Mouse (Mus musculus) cerebellum, adult 11-12 months (tissue): ENCODE measurements around the gene Samd4b.
"Not testable (repeated sequence)": the region's sequence is repeated elsewhere in the genome, so short reads cannot be mapped to it uniquely, and the experiment has no call there.

ENCODE experiments used
- DNase-seq: peaks from one replicate; pipeline ENCODE4 v3.0.0; 2022

The Samd4b gene

GRCm38 (mm10) chr7:28393272-28393951, 204.5 kb downstream of the Samd4b start:
- DNase-seq = no peak

DNA sequence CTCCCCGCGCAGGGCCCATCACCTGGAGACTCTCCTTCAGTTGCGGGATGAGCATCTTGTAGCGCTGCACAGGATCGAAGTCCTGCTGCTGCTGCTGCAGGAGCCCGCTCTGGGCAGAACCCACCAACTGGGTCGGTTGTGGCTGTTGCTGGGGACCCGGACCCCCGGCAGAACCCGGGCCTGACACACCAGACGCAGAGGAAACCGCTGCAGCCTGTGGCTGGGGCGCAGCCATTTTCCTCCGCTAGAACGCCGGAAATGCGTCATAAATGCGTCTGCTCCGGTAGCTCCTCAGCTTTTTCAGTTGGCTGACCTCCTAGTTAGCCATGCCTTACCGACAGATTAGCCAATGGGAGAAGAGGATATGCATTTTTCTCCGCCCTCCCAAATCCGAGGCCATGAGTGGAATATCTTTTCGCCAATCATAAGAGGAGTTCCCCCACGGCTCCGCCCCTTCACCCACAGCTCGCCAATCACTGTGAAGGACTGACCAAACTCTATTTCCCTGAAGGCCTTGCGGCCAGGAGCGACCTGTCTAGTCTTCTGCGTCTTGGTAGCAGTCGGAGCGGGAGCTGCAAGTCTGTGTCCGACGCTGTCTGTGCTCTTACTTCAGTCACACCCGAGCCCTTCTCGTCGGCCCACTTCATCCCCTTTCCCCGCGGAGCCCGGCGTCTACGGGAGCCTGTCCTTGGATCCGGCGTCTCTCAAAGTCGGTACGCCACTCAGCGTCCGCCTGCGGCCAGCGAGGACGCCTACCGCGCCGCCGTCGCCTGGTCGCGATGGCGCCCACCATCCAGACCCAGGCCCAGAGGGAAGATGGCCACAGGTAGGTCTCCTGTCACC, 205.3 kb downstream of the Samd4b start, which contains the start of the genes Med29 and Paf1:
Gene Med29 (minus strand): TSS at position 280 of the 843 bp plus-strand sequence.
Gene Paf1 (plus strand): TSS at position 523 of the 843 bp plus-strand sequence.
- DNase-seq = peak; percentile 99

- DNase-seq = no peak
These were observed 207.6 kb downstream of the Samd4b start for GRCm38 (mm10) chr7:28390331-28390730.

DNA sequence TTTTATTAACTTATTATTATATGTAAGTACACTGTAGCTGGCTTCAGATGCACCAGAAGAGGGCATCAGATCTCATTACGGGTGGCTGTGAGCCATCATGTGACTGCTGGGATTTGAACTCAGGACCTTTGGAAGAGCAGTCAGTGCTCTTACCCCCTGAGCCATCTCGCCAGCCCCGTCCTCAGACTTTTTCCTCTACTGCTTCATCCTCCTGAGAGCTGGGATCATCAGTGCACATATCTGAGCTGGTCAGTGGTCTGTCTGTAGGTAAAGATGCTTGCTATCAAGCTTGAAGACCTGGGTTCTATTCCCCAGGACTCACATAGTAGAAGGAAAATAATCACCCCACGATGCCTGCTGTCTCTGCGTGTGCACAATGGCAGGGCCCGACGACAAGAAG, 210.6 kb downstream of the Samd4b start:
- not testable (repeated sequence) for DNase-seq

DNA sequence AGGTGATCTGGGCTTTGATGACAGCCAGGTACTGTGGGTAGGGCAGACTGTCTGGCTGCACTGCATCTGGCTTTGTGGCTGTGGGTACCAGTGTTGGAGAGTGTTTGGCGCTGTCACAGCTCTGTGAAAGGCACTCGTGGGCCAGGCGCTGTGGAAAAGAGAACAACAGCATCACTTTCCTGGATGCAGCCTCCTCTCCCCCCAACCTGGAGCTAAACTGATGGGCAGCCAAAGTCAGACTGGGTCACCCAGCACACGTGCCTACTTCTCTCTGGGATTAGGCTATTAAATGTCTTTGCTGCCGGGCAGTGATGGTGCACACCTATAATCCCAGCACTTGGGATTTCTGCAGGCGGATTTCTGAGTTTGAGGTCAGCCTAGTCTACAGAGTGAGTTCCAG, 211.1 kb downstream of the Samd4b start:
- DNase-seq = not testable (repeated sequence)

DNA sequence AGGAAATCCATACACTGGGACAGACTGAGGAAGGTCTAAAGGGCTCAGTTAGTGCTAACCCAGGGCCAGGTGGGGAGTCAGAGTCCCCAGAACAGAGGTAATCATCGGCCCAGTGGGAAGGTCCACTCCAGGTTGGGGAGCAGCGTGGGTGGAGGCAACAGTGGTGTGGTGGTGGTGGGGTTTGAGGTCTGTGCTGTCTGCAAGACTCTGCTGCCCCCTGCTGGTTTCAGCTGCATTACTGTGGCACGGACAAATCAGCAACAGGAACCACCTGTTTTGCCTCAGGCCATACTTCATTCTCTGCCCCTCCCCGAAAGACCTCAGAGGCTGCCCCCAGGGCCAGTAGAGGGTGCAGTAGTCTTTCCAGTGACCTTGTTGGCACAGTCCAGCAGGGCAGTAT, 211.5 kb downstream of the Samd4b start:
- peak; percentile 56 for DNase-seq

DNA sequence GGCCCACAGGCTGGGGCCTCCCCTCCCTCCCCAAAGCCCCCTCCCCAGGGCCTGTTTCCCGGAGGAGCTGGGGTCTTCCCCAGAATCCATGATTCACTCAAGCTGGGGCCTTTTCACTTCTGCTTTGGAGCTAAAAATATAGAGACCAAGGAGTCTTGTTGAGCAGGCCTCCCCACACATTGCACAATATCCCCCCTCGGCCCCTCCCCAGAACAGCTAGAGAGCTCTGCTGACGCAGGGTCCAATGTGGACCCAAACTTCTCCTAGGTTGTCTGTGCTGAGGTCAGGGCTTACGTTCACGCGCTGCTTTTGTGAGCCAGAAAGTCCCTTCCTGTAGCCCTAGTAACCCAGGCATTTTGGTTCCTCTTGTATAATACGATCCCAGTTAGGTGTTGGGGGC, 211.9 kb downstream of the Samd4b start:
- no peak for DNase-seq

DNA sequence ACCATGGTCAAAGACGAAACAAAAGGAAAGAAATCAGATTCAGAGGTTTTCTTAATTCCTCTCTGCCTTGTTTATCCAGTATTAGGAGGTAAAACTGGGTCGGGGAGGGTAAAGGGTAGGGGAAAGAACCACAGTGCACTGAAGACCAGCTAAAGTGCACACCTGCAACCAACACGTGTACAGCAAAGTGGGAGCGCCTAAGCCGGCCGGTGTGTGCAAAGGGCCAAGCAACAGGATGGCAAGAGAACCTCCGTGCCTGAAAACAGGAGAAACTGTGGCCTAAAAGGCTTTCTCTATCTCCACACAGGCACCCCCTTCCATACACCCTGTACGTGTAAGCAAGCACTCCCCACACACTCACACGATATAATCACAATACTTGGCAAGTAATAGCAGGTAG, 212.7 kb downstream of the Samd4b start:
- no peak for DNase-seq

DNA sequence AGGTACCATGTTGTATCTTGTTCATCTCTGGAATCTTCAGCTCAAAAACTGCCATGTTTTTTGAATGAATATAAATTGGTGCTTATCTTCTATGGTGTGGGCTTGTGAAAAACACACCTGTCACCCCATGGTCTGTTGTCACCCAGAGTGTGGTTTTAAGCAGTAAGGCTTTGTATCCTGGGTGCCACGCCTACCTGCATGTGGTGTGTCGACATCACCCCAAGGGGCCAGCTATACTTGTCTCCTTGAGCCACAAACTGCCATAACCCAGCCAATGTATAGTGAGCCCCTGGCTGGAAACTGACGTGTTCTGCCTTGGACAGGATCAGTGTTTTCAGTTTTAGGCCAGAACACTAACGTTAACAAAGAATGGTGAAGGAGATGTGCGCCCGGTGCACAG, 213.8 kb downstream of the Samd4b start:
- DNase-seq = no peak

- DNase-seq = no peak
These were observed 214.3 kb downstream of the Samd4b start for GRCm38 (mm10) chr7:28383606-28384005.

DNA sequence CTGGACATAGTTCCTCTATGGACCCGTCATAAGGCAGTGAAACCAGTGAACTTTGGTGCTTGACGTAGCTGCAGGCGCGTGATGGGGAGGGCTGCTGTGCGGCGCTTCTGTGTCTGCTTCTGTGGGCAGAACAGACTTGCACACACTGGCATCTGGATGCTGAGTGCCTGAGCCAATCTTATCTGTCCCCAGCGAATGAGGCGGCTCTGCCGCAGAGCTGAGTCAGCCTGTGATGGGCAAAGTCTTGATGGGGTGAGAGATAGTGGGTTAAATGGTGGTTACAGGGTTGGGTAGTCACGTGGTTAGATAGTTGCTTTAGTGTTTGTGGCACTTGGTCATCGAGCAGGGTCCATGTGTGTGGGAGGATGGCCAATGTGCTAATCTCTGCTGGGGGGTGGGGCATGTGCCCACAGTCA, 215.0 kb downstream of the Samd4b start:
- no peak for DNase-seq

- DNase-seq = no peak
These were observed 215.5 kb downstream of the Samd4b start for GRCm38 (mm10) chr7:28382347-28382951.

DNA sequence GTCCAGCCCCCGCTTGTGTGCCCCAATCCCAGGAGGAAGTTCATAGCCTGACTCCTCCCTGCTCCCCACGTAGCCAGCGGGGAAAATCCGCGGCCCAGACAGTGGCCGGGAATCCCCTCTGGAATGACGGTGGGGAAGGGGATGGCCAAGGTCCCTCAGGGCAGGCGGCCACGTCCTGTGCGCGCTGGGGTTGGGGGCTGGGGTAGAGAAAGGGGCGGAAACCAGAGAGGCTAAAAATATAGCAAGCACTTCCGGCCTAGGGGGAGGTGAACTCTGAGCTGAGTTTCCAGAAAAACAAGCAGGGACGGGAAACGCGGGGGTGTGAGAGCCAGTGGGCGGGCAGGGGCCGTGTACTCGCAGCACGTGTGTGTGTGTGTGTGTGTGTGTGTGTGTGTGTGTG, 216.0 kb downstream of the Samd4b start:
- DNase-seq = no peak

- no peak for DNase-seq
These were observed 216.7 kb downstream of the Samd4b start for GRCm38 (mm10) chr7:28381017-28381790.

- no peak for DNase-seq
These were observed 217.5 kb downstream of the Samd4b start, which contains the start of gene Zfp36 for GRCm38 (mm10) chr7:28380237-28381016. Gene Zfp36 (minus strand): TSS chr7:28380253.

- DNase-seq = peak; percentile 69
These were observed 218.9 kb downstream of the Samd4b start for GRCm38 (mm10) chr7:28378769-28379651.

DNA sequence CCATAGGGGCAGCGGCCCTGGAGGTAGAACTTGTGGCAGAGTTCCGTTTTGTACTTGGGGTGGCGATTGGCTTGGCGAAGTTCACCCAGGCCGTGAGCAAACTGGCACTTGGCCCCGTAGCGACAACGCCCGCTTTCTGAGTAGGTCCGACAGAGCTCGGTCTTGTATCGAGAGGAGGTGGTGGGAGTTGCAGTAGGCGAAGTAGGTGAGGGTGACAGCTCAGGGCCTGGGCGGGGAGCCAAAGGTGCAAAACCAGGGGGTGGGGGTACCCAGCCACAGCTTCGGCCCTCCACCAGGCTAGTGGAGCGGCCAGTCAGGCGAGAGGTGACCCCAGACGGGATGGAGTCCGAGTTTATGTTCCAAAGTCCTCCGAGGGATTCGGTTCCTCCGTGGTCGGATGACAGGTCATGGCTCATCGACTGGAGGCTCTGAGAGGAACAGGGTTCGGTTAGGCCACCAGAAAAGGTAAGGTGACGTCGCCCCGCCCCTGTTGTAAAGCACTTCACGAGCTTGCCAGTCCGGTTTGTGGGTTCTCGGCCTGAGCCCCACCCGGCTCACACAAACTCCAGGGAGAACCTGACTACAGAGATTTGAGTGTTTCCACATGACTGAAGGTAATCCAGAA, 219.8 kb downstream of the Samd4b start:
- peak; percentile 52 for DNase-seq

DNA sequence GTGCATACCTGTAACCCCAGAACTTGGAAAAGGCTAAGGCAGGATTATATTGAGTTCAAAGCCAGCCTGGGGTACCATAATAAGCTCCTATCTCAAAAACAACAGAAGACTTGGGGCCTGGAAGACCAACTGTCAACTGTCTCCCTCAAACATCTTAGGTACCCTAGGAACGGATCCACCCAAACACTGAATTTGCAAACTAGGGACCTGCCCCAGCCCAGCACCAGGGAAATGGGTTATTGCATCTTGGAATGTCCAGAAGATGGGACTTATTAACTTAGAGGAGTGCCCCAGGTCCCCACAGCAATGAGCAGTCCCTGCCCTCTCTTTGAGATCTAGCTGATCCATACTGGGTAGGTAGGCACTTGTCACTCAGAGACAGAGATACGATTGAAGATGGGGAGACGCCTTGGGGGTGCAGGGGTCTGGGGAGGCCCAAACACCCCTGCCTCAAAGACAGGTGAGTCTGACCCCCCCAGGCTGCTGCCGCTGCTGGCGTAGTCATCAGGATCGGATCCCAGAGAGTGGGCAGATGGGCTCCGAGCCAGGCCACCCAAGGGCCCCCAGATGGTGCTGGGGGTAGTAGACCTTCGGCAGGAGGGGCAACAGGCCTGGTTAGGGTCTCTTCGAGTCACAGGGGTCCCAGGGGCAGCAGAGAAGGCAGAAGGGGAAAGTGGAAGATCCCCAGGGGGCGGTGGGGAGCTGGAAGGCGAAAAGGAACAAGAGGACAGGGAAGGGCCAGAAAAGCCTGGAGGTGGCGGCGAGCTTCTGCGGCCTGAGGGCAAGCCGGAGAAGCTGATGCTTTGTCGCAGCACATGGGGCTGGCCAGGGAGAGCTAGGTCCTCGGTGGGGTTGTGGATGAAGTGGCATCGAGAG, 220.5 kb downstream of the Samd4b start:
- peak; percentile 46 for DNase-seq
